Mouse (Mus musculus) forebrain, embryonic 15.5 days (tissue): ENCODE results near the gene Arid5a. TPM values are rescaled to one million over a fixed set of nuclear protein-coding genes. Genes with fewer than 3 reads are reported as not detected.

Source experiments
- ATAC-seq: fragments of 200-750 bp; cut with Nextera tagmentation; replicated peaks from 2 replicates; pipeline ENCODE4 v1.8.0; 2017; ENCODE audit warnings: mild to moderate bottlenecking, moderate TSS enrichment, moderate library complexity
- H3K27ac ChIP-seq: fragments of 300-500 bp; sonication (generic); replicated peaks from 2 replicates; pipeline ENCODE4 v1.5.1; 2015; ENCODE audit warnings: mild to moderate bottlenecking, inconsistent platforms
- H3K27me3 ChIP-seq: fragments of 300-500 bp; sonication (generic); 2 replicates; pipeline ENCODE4 v1.6.1; 2015; ENCODE audit warnings: inconsistent platforms
- H3K36me3 ChIP-seq: fragments of 300-500 bp; sonication (generic); 2 replicates; pipeline ENCODE4 v1.6.1; 2015; ENCODE audit warnings: mild to moderate bottlenecking, inconsistent platforms
- H3K4me1 ChIP-seq: fragments of 300-500 bp; sonication (generic); 2 replicates; pipeline ENCODE4 v1.6.1; 2015; ENCODE audit warnings: inconsistent platforms
- H3K4me2 ChIP-seq: fragments of 300-500 bp; sonication (generic); replicated peaks from 2 replicates; pipeline ENCODE4 v1.6.1; 2015; ENCODE audit warnings: mild to moderate bottlenecking, inconsistent platforms
- H3K4me3 ChIP-seq: fragments of 300-500 bp; sonication (generic); 2 replicates; pipeline ENCODE4 v1.5.1; 2015; ENCODE audit warnings: mild to moderate bottlenecking, inconsistent platforms
- H3K9ac ChIP-seq: fragments of 300-500 bp; sonication (generic); replicated peaks from 2 replicates; pipeline ENCODE4 v1.6.1; 2015; ENCODE audit warnings: mild to moderate bottlenecking, inconsistent platforms
- H3K9me3 ChIP-seq: fragments of 300-500 bp; sonication (generic); 2 replicates; pipeline ENCODE4 v1.6.1; 2016; ENCODE audit warnings: inconsistent platforms
- WGBS: fragments of 180-500 bp; shearing (Covaris S2); methylation state at CpG from one replicate; pipeline ENCODE4 v1.1.7; 2015; ENCODE audit warnings: mixed read lengths; 5-methylcytosine and 5-hydroxymethylcytosine counted together
- polyA plus RNA-seq: library from polyadenylated mRNA; unstranded; fragments of >200 nt; fragmentation: Nextera tagmentation; extraction: Ambion mirVana; gene quantifications from 2 replicates; pipeline ENCODE4 v1.2.1, GENCODE M21; 2015

The Arid5a gene
- polyA plus RNA-seq, 1 experiment from 2014 or later, result 3.6 TPM

- Histone ChIP-seq H3K4me3 (no peak overlapping the region), H3K4me2 (no peak overlapping the region), H3K27ac (no peak overlapping the region), H3K9me3 (no peaks in the 10 kb centered on the region), H3K36me3 (no peaks in the 10 kb centered on the region), H3K9ac (no peak overlapping the region), H3K4me1 (no peaks in the 10 kb centered on the region), H3K27me3 (no peaks in the 10 kb centered on the region)
- no peak for ATAC-seq
- 94% methylated on average over 11 of the region's 11 CpGs for WGBS
These were observed 7.6 kb downstream of the Arid5a start for GRCm38 (mm10) chr1:36314959-36315775.

DNA sequence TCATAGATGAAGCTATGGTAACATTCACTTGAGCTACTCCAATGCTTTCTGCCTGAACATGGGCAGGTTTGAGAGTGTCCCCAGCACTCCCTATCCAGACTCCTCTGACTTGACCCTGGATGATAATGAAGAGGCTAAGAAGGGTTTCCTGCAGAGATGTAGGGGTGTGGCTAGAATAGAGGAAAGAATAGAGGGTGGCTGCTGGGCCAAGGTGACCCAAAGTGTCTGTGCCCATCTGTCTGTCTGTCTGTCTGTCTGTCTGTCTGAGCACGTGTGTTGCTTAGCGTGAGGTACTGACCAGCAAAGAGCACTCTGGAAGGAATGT lies 8.2 kb downstream of the Arid5a start:
- Histone ChIP-seq H3K9me3 (no peaks in the 10 kb centered on the region), H3K27ac (no peak overlapping the region), H3K4me3 (no peak overlapping the region), H3K4me1 (no peaks in the 10 kb centered on the region), H3K9ac (no peak overlapping the region), H3K4me2 (no peak overlapping the region), H3K36me3 (no peaks in the 10 kb centered on the region), H3K27me3 (no peaks in the 10 kb centered on the region)
- ATAC-seq, result no peak
- WGBS, result 90% methylated on average over 2 of the region's 2 CpGs

GRCm38 (mm10) chr1:36321164-36321563 lies 13.6 kb downstream of the Arid5a start:
- no peak overlapping the region for H3K27ac ChIP-seq
- no peaks in the 10 kb centered on the region for H3K27me3 ChIP-seq
- 80% methylated on average over 2 of the region's 2 CpGs for WGBS
- H3K4me1 ChIP-seq, result 0 out of 2 replicates have a peak, but pooled peaks cover 4% of the 10 kb centered on the region
- H3K36me3 ChIP-seq, result no peaks in the 10 kb centered on the region
- no peak overlapping the region for H3K4me3 ChIP-seq
- no peaks in the 10 kb centered on the region for H3K9me3 ChIP-seq
- ATAC-seq, result no peak
- H3K9ac ChIP-seq, result no peak overlapping the region
- H3K4me2 ChIP-seq, result no peak overlapping the region

DNA sequence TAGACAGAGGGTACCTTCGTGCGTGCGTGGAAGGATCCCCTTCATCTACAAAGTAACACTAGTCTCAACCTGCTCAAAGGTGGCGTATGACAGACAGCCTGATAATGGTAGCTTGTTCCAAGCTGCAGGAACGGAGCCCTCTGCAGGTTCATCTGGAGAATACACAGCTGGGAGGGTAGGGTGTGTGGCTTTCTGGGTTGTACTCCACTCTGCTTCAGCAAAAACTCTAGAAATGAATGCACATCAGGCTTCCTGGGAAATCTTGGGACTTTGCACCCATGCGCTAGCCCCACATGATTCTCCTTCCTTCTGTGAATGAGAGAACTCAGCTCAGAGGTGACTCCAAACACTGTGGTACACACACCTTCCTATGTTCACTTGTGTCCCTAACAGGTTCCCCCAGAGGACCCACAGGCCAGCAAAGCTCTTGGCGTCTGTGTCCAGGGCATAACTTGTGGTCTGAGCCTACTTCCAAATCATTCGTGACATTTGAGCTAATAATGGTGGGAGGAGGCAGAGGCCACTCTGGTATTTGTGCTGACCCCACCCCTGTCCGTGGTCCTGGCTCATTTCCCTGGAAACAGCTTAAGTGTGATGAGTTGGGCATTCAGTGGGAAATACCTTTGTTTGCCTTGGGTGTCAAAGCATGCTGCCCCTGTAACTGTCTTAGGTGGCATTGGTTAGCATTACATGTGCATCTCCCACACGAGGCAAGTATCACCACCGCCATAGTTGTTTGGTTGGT lies 14.5 kb downstream of the Arid5a start:
- Histone ChIP-seq H3K36me3 (no peaks in the 10 kb centered on the region), H3K9me3 (no peaks in the 10 kb centered on the region), H3K4me2 (no peak overlapping the region), H3K4me3 (no peak overlapping the region), H3K27ac (no peak overlapping the region), H3K4me1 (0 out of 2 replicates have a peak, but pooled peaks cover 4% of the 10 kb centered on the region), H3K9ac (no peak overlapping the region), H3K27me3 (no peaks in the 10 kb centered on the region)
- no peak for ATAC-seq
- 79% methylated on average over 11 of the region's 11 CpGs for WGBS

DNA sequence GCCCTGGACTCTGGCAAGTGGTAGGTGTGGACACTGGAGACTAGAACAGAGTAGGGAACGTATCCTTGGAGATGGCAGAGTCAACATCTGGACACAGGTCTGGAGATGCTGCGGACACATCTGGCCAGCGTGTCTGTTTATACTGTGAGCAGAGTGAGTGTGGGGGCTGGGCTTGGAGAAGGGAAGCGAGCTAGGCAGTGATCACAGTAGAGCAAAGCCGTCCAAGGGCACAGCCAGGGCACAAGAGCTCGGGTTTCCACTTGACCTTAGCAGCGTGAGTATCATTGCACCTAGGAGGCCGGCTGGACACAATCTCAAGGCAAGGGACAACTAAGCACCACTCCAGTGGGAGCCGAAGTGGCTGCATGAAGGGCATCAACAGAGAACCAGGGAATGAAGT lies 15.5 kb downstream of the Arid5a start:
- ATAC-seq, result 0 out of 2 replicates have a peak, but pooled peaks have one; percentile 23
- H3K4me2 ChIP-seq, result no peak overlapping the region
- no peak overlapping the region for H3K27ac ChIP-seq
- H3K4me3 ChIP-seq, result no peak overlapping the region
- no peaks in the 10 kb centered on the region for H3K27me3 ChIP-seq
- 0 out of 2 replicates have a peak, but pooled peaks cover 4% of the 10 kb centered on the region for H3K4me1 ChIP-seq
- no peaks in the 10 kb centered on the region for H3K9me3 ChIP-seq
- 81% methylated on average over 9 of the region's 9 CpGs for WGBS
- H3K36me3 ChIP-seq, result no peaks in the 10 kb centered on the region
- H3K9ac ChIP-seq, result no peak overlapping the region

GRCm38 (mm10) chr1:36323746-36324448 lies 16.4 kb downstream of the Arid5a start:
- Histone ChIP-seq H3K27ac (no peak overlapping the region), H3K4me1 (0 out of 2 replicates have a peak, but pooled peaks cover 4% of the 10 kb centered on the region), H3K4me3 (no peak overlapping the region), H3K27me3 (no peaks in the 10 kb centered on the region), H3K9ac (no peak overlapping the region), H3K9me3 (no peaks in the 10 kb centered on the region), H3K4me2 (no peak overlapping the region), H3K36me3 (no peaks in the 10 kb centered on the region)
- 0 out of 2 replicates have a peak, but pooled peaks have one; percentile 57 for ATAC-seq
- 46% methylated on average over 8 of the region's 8 CpGs for WGBS

- Histone ChIP-seq H3K4me1 (0 out of 2 replicates have a peak, but pooled peaks cover 4% of the 10 kb centered on the region), H3K27me3 (no peaks in the 10 kb centered on the region), H3K4me2 (no peak overlapping the region), H3K27ac (no peak overlapping the region), H3K36me3 (no peaks in the 10 kb centered on the region; the same call in 1 of the 2 replicates), H3K9me3 (no peaks in the 10 kb centered on the region), H3K4me3 (no peak overlapping the region), H3K9ac (no peak overlapping the region)
- WGBS, result 93% methylated on average over 2 of the region's 2 CpGs
- no peak for ATAC-seq
These were observed 18.4 kb downstream of the Arid5a start for GRCm38 (mm10) chr1:36325900-36326321.

DNA sequence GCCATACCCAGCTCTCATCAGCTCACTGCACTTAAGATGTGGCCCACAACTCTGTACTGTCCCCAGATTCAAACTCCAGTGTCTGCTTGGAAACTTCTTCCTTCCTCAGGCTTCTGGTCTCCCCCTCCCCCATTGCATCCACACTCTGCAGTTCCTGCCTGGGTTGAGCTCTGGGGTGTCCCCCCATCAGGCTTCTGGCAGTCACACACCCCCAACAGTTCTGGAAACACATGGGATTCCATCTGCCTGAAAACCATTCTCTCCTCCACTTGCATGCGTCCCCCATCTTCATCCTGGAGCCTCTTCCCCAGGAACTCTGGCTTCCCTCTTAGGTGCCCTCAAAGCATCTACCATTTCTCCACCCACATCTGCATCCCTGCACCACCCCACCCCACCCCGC lies 19.3 kb downstream of the Arid5a start:
- Histone ChIP-seq H3K27me3 (no peaks in the 10 kb centered on the region), H3K4me2 (no peak overlapping the region), H3K27ac (no peak overlapping the region), H3K9me3 (no peaks in the 10 kb centered on the region), H3K4me1 (0 out of 2 replicates have a peak, but pooled peaks cover 4% of the 10 kb centered on the region), H3K9ac (no peak overlapping the region), H3K36me3 (no peaks in the 10 kb centered on the region; the same call in 1 of the 2 replicates), H3K4me3 (no peak overlapping the region)
- no peak for ATAC-seq
- 86% methylated on average over 2 of the region's 2 CpGs for WGBS

DNA sequence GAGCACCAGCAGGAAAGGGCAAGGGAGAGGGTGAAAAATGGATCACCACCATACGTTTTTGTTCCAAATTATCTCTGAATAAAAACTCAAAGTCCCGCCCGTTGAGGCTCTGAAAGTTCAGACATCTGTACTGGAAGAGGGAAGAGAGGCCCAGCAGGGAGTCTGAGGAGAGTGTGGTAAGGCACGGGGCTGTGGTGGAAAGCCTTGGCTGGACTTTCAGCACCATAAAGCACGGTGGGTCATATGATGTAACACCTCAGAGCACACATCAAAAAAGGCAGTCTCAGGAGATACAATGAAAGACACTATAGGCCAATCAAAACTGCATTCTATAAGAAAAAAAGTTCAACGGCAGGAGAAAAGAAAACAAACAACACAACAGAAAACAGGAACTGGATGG lies 24.2 kb downstream of the Arid5a start:
- peaks cover 22% of the 10 kb centered on the region for H3K36me3 ChIP-seq
- ATAC-seq, result no peak
- H3K27ac ChIP-seq, result no peak overlapping the region
- H3K9me3 ChIP-seq, result no peaks in the 10 kb centered on the region
- H3K4me3 ChIP-seq, result no peak overlapping the region
- no peak overlapping the region for H3K9ac ChIP-seq
- no peaks in the 10 kb centered on the region for H3K4me1 ChIP-seq
- WGBS, result 79% methylated on average over 6 of the region's 6 CpGs
- H3K27me3 ChIP-seq, result no peaks in the 10 kb centered on the region
- no peak overlapping the region for H3K4me2 ChIP-seq

DNA sequence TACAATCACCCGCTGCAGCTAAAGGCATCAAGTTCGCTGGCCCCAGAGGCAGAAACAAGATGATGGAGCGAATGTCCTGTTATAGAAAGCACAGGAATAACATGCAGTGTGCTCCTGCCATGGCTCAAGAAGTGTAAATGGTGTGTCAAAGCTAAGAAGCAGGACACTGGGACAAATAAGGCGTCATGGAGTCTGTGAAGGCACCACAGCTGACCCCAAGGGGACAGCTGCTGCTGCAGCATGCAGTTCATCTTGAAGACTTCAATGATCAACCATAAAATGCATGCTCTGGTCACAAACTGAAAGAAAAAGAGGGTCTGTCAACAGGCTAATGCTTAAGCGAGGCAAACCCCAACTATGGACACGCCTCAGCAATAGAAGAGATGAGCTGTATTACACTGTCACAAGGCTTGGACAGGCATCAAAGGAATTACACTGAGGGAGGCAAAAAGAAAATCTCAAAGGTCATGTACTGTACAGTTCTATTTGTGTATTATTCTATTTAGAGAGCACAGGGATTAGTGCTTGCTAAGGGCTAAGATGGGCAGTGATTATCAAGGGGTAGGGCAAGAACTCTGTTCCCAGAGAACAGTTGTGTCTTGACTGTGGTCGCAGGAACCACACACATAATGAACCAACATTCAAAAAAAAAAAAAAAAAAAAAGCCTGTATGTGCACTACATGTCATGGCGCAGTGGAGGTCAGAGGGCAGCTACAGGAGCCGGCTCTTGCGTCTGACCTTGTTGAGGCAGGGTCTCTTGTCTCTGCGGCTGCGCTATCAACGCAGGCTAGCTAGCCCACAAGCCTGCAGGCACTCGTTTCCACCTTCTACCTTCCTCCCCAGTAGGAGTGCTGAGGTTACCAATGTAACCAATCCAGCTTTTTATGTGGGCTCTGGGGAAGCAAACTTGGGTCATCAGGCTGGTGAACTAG lies 25.7 kb downstream of the Arid5a start:
- H3K4me1 ChIP-seq, result no peaks in the 10 kb centered on the region
- WGBS, result 88% methylated on average over 14 of the region's 14 CpGs
- H3K27ac ChIP-seq, result no peak overlapping the region
- H3K4me3 ChIP-seq, result no peak overlapping the region
- no peak overlapping the region for H3K9ac ChIP-seq
- ATAC-seq, result no peak
- peaks cover 37% of the 10 kb centered on the region for H3K36me3 ChIP-seq
- no peak overlapping the region for H3K4me2 ChIP-seq
- no peaks in the 10 kb centered on the region for H3K9me3 ChIP-seq
- no peaks in the 10 kb centered on the region for H3K27me3 ChIP-seq

DNA sequence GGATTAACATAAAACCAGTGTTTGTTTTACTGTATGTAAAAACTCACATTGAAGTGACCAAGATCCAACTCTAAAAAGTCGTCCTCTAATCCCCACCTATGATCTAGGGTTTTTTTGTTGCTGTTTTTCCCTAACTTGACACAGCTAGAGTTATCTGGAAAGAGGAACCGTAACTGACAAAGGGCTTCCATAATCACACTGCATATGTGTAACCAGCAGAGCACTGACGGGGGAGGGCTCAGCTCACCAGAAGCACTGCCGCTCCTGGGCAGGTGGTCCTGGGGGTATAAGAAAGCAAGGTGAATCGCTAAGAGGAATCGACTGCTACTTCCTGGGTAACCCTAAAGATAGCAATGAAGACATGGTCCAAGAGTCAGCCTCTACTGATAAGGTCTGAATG lies 35.0 kb downstream of the Arid5a start:
- Histone ChIP-seq H3K27me3 (no peaks in the 10 kb centered on the region), H3K4me1 (no peaks in the 10 kb centered on the region), H3K4me3 (no peak overlapping the region), H3K9ac (no peak overlapping the region), H3K36me3 (peaks cover 91% of the 10 kb centered on the region), H3K9me3 (no peaks in the 10 kb centered on the region), H3K4me2 (no peak overlapping the region), H3K27ac (no peak overlapping the region)
- no peak for ATAC-seq
- 97% methylated on average over 6 of the region's 6 CpGs for WGBS
